Mouse (Mus musculus) lung, adult 18-20 months (tissue): Measurements from ENCODE around the gene Palld.
A peak's percentile ranks its signal among the peaks of the same experiment; 100 is the strongest.

Source experiments
- DNase-seq, 2 experiments: peaks; one replicate each; pipeline ENCODE4 v3.0.0; 2022; ENCODE audit warnings: mixed read lengths in 2 of 2

Palld gene

GRCm38 (mm10) chr8:61865365-61865764 is 37.1 kb downstream of the Palld start:
- DNase-seq, result no peak

- DNase-seq, result no peak
Observed at GRCm38 (mm10) chr8:61851270-61851669, 51.2 kb downstream of the Palld start.

- DNase-seq, result no peak
Observed at GRCm38 (mm10) chr8:61848581-61849162, 53.8 kb downstream of the Palld start.

GRCm38 (mm10) chr8:61847494-61847893 is 55.0 kb downstream of the Palld start:
- DNase-seq, result no peak

GRCm38 (mm10) chr8:61844992-61845391 is 57.5 kb downstream of the Palld start:
- no peak for DNase-seq

GRCm38 (mm10) chr8:61844575-61844974 is 57.9 kb downstream of the Palld start:
- no peak for DNase-seq

- no peak for DNase-seq
Observed at GRCm38 (mm10) chr8:61843776-61844175, 58.7 kb downstream of the Palld start.

- DNase-seq, result no peak
Observed at GRCm38 (mm10) chr8:61833211-61833610, 69.3 kb downstream of the Palld start.

GRCm38 (mm10) chr8:61831944-61832343 is 70.5 kb downstream of the Palld start:
- no peak for DNase-seq

GRCm38 (mm10) chr8:61830821-61831220 is 71.7 kb downstream of the Palld start:
- peak; percentile 18 to 24 for DNase-seq

GRCm38 (mm10) chr8:61824563-61824962 is 77.9 kb downstream of the Palld start:
- peak in 1 of 2 experiments; percentile 7 for DNase-seq

GRCm38 (mm10) chr8:61823157-61823556 is 79.3 kb downstream of the Palld start:
- DNase-seq, result no peak

GRCm38 (mm10) chr8:61803764-61804163 is 98.7 kb downstream of the Palld start:
- peak; percentile 4 to 13 for DNase-seq

GRCm38 (mm10) chr8:61802840-61803239 is 99.7 kb downstream of the Palld start:
- no peak for DNase-seq

- peak in 1 of 2 experiments; percentile 48 for DNase-seq
Observed at GRCm38 (mm10) chr8:61797391-61797947, 105.0 kb downstream of the Palld start.

- DNase-seq, result peak in 1 of 2 experiments; percentile 9
Observed at GRCm38 (mm10) chr8:61796537-61797050, 105.9 kb downstream of the Palld start.

GRCm38 (mm10) chr8:61789946-61790345 is 112.5 kb downstream of the Palld start:
- no peak for DNase-seq

GRCm38 (mm10) chr8:61789289-61789688 is 113.2 kb downstream of the Palld start:
- DNase-seq, result no peak

- DNase-seq, result no peak
Observed at GRCm38 (mm10) chr8:61782931-61783491, 119.5 kb downstream of the Palld start.

GRCm38 (mm10) chr8:61780652-61781257 is 121.7 kb downstream of the Palld start:
- no peak for DNase-seq

GRCm38 (mm10) chr8:61778194-61778593 is 124.3 kb downstream of the Palld start:
- DNase-seq, result no peak

GRCm38 (mm10) chr8:61776560-61776959 is 125.9 kb downstream of the Palld start:
- DNase-seq, result no peak

- DNase-seq, result no peak
Observed at GRCm38 (mm10) chr8:61775936-61776335, 126.6 kb downstream of the Palld start.

GRCm38 (mm10) chr8:61774161-61774560 is 128.3 kb downstream of the Palld start:
- DNase-seq, result no peak
